Mouse (Mus musculus) heart, adult 2 months (tissue): ENCODE data around the gene Pacrg.

Experiments
- CTCF ChIP-seq: fragments of 200-600 bp; IDR thresholded peaks from 2 replicates; pipeline ENCODE4 v1.8.1; 2022; ENCODE audit warnings: antibody characterized with exemption, mild to moderate bottlenecking, moderate library complexity
- EP300 ChIP-seq: fragments of 200-500 bp; IDR thresholded peaks from 2 replicates; pipeline ENCODE4 v1.6.1; 2011; ENCODE audit warnings: low read depth, low read length, control low read depth; ENCODE audit not compliant: insufficient read depth

DNA sequence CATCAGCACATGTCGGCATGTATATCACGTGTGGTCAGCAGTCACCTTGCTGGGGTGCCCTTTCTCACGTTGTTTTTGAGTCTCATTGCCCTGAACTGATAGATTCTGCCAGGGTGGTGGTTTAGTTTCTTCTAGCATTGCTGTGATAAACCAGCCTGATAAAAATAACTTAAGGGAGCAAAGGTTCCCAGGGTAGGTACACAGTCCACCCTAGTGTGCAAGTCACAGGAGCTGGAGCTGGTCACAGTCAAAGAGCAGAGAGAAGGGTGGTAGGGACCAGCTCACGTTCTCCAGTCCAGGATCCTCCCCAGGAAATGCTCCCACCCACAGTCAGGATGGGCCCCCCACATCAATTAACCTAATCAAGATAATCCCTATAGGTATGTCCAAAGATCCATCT lies 211.9 kb downstream of the Pacrg start:
- TF ChIP-seq CTCF (no peak), EP300 (no peak)
